Mouse (Mus musculus): ENCODE measurements at regions not wholly inside any gene's neighbourhood (a gene's known extent, or its start where the extent isn't known, plus 50 kb on each side); places are given as distances from the start of the nearest gene placed in this dataset.

- TF ChIP-seq CTCF (IDR thresholded peaks at IDR 0.05; ENCODE audit: control insufficient read depth, insufficient read depth, insufficient replicate concordance, low read depth, low read length), result no peak
- TF ChIP-seq POLR2A (IDR thresholded peaks at IDR 0.05; ENCODE audit: control insufficient read depth, low read depth, low read length), result no peak
Observed at GRCm38 (mm10) chr1:169421671-169422070, 109.6 kb downstream of the Nuf2 start.

Data from testis, adult 2 months (tissue).